Mouse (Mus musculus) layer of hippocampus, adult 2 months (tissue): ENCODE results near the gene Arhgef15. TPM values are rescaled to one million over a fixed set of nuclear protein-coding genes. Genes with fewer than 3 reads are reported as not detected.
A peak's percentile ranks its signal among the peaks of the same experiment; 100 is the strongest.
"Not testable (repeated sequence)": the region's sequence is repeated elsewhere in the genome, so short reads cannot be mapped to it uniquely, and the experiment has no call there.

Source experiments
- DNase-seq, 2 experiments: peaks; one replicate each; pipeline ENCODE4 v3.0.0; 2022; ENCODE audit warnings: low spot score in 2 of 2
- H3K27ac ChIP-seq: fragments of 200-600 bp; 2 replicates; pipeline ENCODE4 v1.8.1; 2022
- H3K4me3 ChIP-seq: fragments of 200-600 bp; 2 replicates; pipeline ENCODE4 v1.8.1; 2022; ENCODE audit warnings: mild to moderate bottlenecking
- CTCF ChIP-seq: fragments of 200-600 bp; conservative IDR thresholded peaks from 2 replicates; pipeline ENCODE4 v1.8.1; 2022; ENCODE audit warnings: antibody characterized with exemption, mild to moderate bottlenecking, moderate library complexity
- long read RNA-seq, 2 experiments: library from polyadenylated mRNA; stranded (forward); transcript quantifications; one replicate each; pipeline ENCODE4 v2.0.0; 2021; ENCODE audit warnings: borderline mapping rate in 2 of 2
- total RNA-seq, 2 experiments: library from RNA; stranded (reverse); gene quantifications; 2 replicates each; pipeline ENCODE4 v1.2.3; 2021

The Arhgef15 gene
- 1 to 10 TPM; 9.5 to 9.7 TPM for total RNA-seq
- long read RNA-seq, experiment 1, full-length matches to known transcripts, result 1 of 9 reads
- long read RNA-seq, experiment 1, partial matches to known transcripts, result 5 of 9 reads
- long read RNA-seq, experiment 1, other reads (novel, unspliced or antisense), result 3 of 9 reads
- long read RNA-seq, experiment 2, partial matches to known transcripts, result 9 of 12 reads
- long read RNA-seq, experiment 2, other reads (novel, unspliced or antisense), result 3 of 12 reads

DNA sequence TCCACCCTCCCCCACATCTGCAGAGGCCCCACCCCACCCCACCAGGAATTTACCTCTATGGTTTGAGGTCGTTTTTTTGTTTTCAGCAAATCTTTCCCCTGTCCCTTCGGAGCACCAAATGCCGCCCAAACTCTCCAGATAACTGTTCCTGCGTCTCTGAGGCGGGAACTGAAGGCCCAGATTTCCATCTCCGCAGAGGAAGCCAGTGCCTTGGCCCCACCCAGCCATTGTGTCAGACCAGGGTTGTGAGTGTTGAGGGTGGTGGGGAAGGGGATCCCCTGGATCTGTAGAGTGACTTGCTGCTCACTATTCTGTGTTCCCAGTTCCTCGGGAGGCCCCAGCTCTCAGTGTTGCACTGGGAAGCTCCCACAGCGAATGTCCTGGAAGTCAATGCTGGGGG lies at the start of gene Arhgef15:
TSS of gene Arhgef15 (minus strand) at position 173 of the 400 bp plus-strand sequence.
- no peak for TF ChIP-seq CTCF
- Histone ChIP-seq H3K27ac (peak within 1 kb of the TSS; percentile 61), H3K4me3 (peak within 1 kb of the TSS; percentile 2)
- no peak for DNase-seq

DNA sequence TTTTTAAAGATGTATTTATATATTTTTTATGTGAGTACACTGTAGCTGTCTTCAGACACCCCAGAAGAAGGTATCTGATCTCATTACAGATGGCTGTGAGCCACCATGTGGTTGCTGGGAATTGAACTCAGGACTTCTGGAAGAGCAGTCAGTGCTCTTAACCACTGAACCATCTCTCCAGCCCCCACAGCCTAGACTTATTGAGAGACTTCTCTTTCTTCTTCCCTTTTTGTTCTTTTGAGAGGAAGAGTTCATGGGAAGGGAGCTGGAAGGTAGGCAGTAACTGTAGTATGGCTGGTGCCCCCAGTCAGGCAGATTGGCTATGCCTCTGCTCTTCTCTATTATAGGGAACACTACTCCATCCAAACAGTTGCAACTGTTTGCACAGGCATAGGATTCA lies 49.3 kb upstream of the Arhgef15 start:
- DNase-seq, H3K4me3 ChIP-seq: not testable (repeated sequence)

GRCm38 (mm10) chr11:69005193-69005592 lies 47.9 kb upstream of the Arhgef15 start:
- H3K4me3 ChIP-seq, result no peak overlapping the region
- H3K27ac ChIP-seq, result no peak overlapping the region
- no peak for DNase-seq
- no peak for TF ChIP-seq CTCF

More for the DNA sequence above, 49.3 kb upstream of the Arhgef15 start:
- H3K27ac ChIP-seq, result not testable (repeated sequence)

DNA sequence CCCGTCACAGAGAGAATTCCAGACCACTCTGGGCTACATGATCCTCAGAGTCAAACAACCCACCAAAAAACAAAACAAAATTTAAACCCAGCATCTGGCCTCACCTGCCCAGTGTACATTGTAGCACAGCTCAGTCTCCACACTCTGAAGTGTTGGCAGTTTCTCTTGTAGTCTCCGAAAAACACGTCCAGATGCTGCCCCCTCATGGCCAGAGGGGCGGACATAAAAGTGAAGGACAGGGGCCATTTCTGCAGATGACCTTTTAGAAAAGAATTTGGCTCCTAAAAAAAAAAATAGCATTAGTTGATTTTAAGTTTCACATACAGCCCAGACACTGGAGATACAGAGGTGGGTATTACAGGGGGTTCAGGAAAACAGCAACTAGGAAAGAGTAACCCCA lies 46.3 kb upstream of the Arhgef15 start:
- DNase-seq, result no peak
- peak; percentile 55 for TF ChIP-seq CTCF
- no peak overlapping the region for H3K27ac ChIP-seq

GRCm38 (mm10) chr11:69002782-69003181 lies 45.5 kb upstream of the Arhgef15 start:
- not testable (repeated sequence) for DNase-seq, H3K4me3 ChIP-seq, H3K27ac ChIP-seq

More for the DNA sequence above, 46.3 kb upstream of the Arhgef15 start:
- no peak overlapping the region for H3K4me3 ChIP-seq

- no peak overlapping the region for H3K4me3 ChIP-seq
- no peak overlapping the region for H3K27ac ChIP-seq
- no peak for DNase-seq
- no peak for TF ChIP-seq CTCF
Measured at GRCm38 (mm10) chr11:68997080-68997479, 39.8 kb upstream of the Arhgef15 start.

DNA sequence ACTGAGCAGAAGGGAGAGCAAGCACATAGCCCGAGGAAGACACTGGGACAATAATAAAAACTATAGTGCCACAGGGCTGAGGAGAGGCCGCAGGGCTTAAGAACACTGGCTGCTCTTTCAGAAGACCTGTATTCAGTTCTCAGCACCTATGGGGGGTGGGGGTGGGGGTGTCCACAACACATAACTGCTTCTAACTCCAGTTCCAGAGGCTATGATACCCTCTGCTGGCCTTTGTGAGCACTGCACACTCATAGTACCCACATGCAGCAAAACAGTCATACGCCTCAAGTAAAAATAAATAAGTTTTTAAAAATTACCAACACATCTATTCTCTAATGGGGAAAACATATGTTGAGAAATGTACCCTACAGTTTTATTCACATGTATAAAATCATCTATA lies 37.1 kb upstream of the Arhgef15 start:
- Histone ChIP-seq H3K4me3 (no peak overlapping the region), H3K27ac (no peak overlapping the region)
- DNase-seq, result no peak
- peak; percentile 64 for TF ChIP-seq CTCF

- DNase-seq, result no peak
- no peak overlapping the region for H3K4me3 ChIP-seq
- no peak for TF ChIP-seq CTCF
- H3K27ac ChIP-seq, result no peak overlapping the region
Measured at GRCm38 (mm10) chr11:68993122-68993521, 35.8 kb upstream of the Arhgef15 start.

GRCm38 (mm10) chr11:68988341-68988740 lies 31.1 kb upstream of the Arhgef15 start:
- no peak for TF ChIP-seq CTCF
- DNase-seq, result no peak
- Histone ChIP-seq H3K4me3 (no peak overlapping the region), H3K27ac (no peak overlapping the region)

GRCm38 (mm10) chr11:68987365-68987882 lies 30.1 kb upstream of the Arhgef15 start:
- no peak for TF ChIP-seq CTCF
- no peak for DNase-seq
- no peak overlapping the region for H3K4me3 ChIP-seq
- no peak overlapping the region for H3K27ac ChIP-seq

- peak; percentile 87 for TF ChIP-seq CTCF
- Histone ChIP-seq H3K27ac (no peak overlapping the region), H3K4me3 (no peak overlapping the region)
- peak; percentile 45 to 72 for DNase-seq
Measured at GRCm38 (mm10) chr11:68982639-68983369, 25.5 kb upstream of the Arhgef15 start.

GRCm38 (mm10) chr11:68980919-68981318 lies 23.6 kb upstream of the Arhgef15 start:
- Histone ChIP-seq H3K4me3 (no peak overlapping the region), H3K27ac (no peak overlapping the region)
- DNase-seq, result no peak
- TF ChIP-seq CTCF, result no peak

GRCm38 (mm10) chr11:68979320-68979733 lies 22.0 kb upstream of the Arhgef15 start:
- no peak for DNase-seq
- Histone ChIP-seq H3K4me3 (no peak overlapping the region), H3K27ac (no peak overlapping the region)
- TF ChIP-seq CTCF, result no peak

DNA sequence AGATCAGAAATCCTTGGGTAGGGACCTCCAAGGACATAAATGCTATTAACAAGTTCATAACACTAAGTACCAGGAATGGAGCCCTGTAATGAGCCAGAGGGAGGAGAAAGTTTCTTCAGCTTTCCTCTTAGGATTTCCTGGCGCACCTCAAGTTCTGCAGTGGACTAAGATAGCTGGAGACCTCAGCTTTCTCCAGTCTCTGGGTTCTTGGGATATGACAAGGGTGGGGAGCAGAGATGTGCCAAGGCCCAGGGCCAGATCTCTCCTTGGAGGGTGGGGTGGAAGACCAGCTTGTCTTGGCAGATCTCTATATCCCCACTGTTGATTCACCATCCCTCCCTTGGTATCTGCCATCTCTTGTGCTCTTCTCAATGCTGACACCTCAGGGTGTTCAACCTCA lies 18.3 kb upstream of the Arhgef15 start:
- Histone ChIP-seq H3K27ac (no peak overlapping the region), H3K4me3 (no peak overlapping the region)
- no peak for TF ChIP-seq CTCF
- DNase-seq, result no peak
